Mouse (Mus musculus) neural tube, embryonic 15.5 days (tissue): ENCODE results near the gene Ccdc7b. TPM values are rescaled to one million over a fixed set of nuclear protein-coding genes. Genes with fewer than 3 reads are reported as not detected.
"Not testable (repeated sequence)": the region's sequence is repeated elsewhere in the genome, so short reads cannot be mapped to it uniquely, and the experiment has no call there.

Experiments
- ATAC-seq: fragments of 200-750 bp; cut with Nextera tagmentation; 2 replicates; pipeline ENCODE4 v1.8.0; 2017; ENCODE audit warnings: mild to moderate bottlenecking, moderate TSS enrichment, moderate library complexity; ENCODE audit not compliant: low FRiP score
- H3K27ac ChIP-seq: fragments of 300-500 bp; sonication (generic); replicated peaks from 2 replicates; pipeline ENCODE4 v1.5.1; 2015; ENCODE audit warnings: mild to moderate bottlenecking, inconsistent platforms
- H3K27me3 ChIP-seq: fragments of 300-500 bp; sonication (generic); replicated peaks from 2 replicates; pipeline ENCODE4 v1.6.1; 2015; ENCODE audit warnings: inconsistent platforms
- H3K36me3 ChIP-seq: fragments of 300-500 bp; sonication (generic); 2 replicates; pipeline ENCODE4 v1.6.1; 2015; ENCODE audit warnings: inconsistent platforms
- H3K4me1 ChIP-seq: fragments of 300-500 bp; sonication (generic); 2 replicates; pipeline ENCODE4 v1.6.1; 2015; ENCODE audit warnings: inconsistent platforms
- H3K4me2 ChIP-seq: fragments of 300-500 bp; sonication (generic); 2 replicates; pipeline ENCODE4 v1.6.1; 2015; ENCODE audit warnings: inconsistent platforms, mild to moderate bottlenecking, moderate library complexity
- H3K4me3 ChIP-seq: fragments of 300-500 bp; sonication (generic); replicated peaks from 2 replicates; pipeline ENCODE4 v1.5.1; 2015; ENCODE audit warnings: mild to moderate bottlenecking, inconsistent platforms
- H3K9ac ChIP-seq: fragments of 300-500 bp; sonication (generic); replicated peaks from 2 replicates; pipeline ENCODE4 v1.6.1; 2015; ENCODE audit warnings: mild to moderate bottlenecking, inconsistent platforms
- H3K9me3 ChIP-seq: fragments of 300-500 bp; sonication (generic); replicated peaks from 2 replicates; pipeline ENCODE4 v1.6.1; 2016; ENCODE audit warnings: inconsistent platforms
- WGBS: fragments of 180-500 bp; shearing (Covaris S2); methylation state at CpG from one replicate; pipeline ENCODE4 v1.1.7; 2015; ENCODE audit warnings: mixed read lengths; 5-methylcytosine and 5-hydroxymethylcytosine counted together
- polyA plus RNA-seq: library from polyadenylated mRNA; unstranded; fragments of >200 nt; fragmentation: Nextera tagmentation; extraction: Ambion mirVana; gene quantifications from 2 replicates; pipeline ENCODE4 v1.2.1, GENCODE M21; 2015

Ccdc7b gene
- polyA plus RNA-seq: not detected in 2 replicates

- not testable (repeated sequence) for H3K4me3 ChIP-seq, H3K4me1 ChIP-seq, H3K9me3 ChIP-seq, H3K36me3 ChIP-seq, ATAC-seq, H3K27ac ChIP-seq, H3K27me3 ChIP-seq, H3K9ac ChIP-seq, H3K4me2 ChIP-seq
- 80% methylated on average over 1 of the region's 10 CpGs for WGBS
These were observed at the start of gene Ccdc7b for GRCm38 (mm10) chr8:129066834-129067233. Gene Ccdc7b (plus strand): TSS chr8:129067134.

DNA sequence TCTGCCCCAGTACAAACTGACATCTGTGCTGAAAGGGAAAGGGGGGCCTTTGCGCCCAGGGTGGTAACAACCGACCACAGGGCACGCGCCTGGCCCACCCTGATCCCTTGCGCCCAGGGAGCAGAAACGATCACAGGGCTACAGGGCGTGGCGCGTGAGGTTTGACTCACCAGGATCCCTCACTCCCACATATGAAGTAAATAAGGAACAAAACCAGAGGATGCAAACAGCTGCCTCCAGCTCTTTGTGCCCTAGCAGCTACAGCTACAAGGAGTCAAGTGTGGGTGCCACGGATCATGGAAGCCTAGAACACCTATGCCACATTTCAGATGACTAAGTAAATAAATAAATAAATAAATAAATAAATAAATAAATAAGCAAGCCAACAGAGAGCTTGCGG is 1.5 kb upstream of the Ccdc7b start, which contains the start of gene Ccdc7a:
Gene Ccdc7a, minus strand, starts transcription at position 101 of the 400 bp plus-strand sequence.
- WGBS: 91% methylated on average over 2 of the region's 11 CpGs
- not testable (repeated sequence) for H3K9ac ChIP-seq, H3K9me3 ChIP-seq, H3K4me2 ChIP-seq, H3K4me1 ChIP-seq, H3K4me3 ChIP-seq, H3K36me3 ChIP-seq, ATAC-seq, H3K27me3 ChIP-seq, H3K27ac ChIP-seq

GRCm38 (mm10) chr8:129115761-129116160 is 48.8 kb downstream of the Ccdc7b start:
- H3K9me3 ChIP-seq, H3K36me3 ChIP-seq, H3K27ac ChIP-seq, H3K4me1 ChIP-seq, ATAC-seq, H3K27me3 ChIP-seq, H3K4me2 ChIP-seq, H3K9ac ChIP-seq, H3K4me3 ChIP-seq: not testable (repeated sequence)
- 33% methylated on average over 3 of the region's 3 CpGs for WGBS

DNA sequence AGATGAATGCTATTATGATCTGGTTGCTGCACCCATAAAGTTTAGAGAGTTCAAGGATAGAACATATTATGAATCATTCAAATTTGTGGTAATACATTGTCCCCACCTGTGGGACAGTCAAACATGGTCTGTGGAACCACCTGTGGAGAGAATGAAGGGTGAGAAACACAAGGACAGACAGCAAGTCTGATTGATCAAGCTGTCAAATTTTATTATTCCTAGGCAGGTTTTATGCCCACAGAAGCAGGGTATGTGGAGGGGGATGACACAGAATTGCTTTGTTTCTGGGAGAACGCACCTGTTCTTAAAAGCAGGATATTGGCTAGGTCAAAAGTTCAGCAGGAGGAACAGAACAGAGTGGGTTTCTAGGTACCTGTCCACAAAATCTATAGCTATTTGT is 64.6 kb downstream of the Ccdc7b start, which contains the start of gene Gm10999:
Gene Gm10999, minus strand, starts transcription at position 101 of the 400 bp plus-strand sequence.
- WGBS: 88% methylated on average over 1 of the region's 1 CpGs
- H3K9ac ChIP-seq: no peak within 1 kb of the TSS

GRCm38 (mm10) chr8:129133475-129133874 is 66.5 kb downstream of the Ccdc7b start:
- no peak overlapping the region for H3K4me3 ChIP-seq
- ATAC-seq: no peak
- no peaks in the 10 kb centered on the region for H3K27me3 ChIP-seq
- H3K27ac ChIP-seq: no peak overlapping the region
- H3K36me3 ChIP-seq: no peaks in the 10 kb centered on the region
- no peaks in the 10 kb centered on the region for H3K9me3 ChIP-seq
- H3K4me2 ChIP-seq: no peak overlapping the region
- no peaks in the 10 kb centered on the region for H3K4me1 ChIP-seq
- H3K9ac ChIP-seq: no peak overlapping the region

More for the DNA sequence above, 64.6 kb downstream of the Ccdc7b start, which contains the start of gene Gm10999:
- no peaks in the 10 kb centered on the region for H3K4me1 ChIP-seq
- H3K27ac ChIP-seq: no peak within 1 kb of the TSS
- no peaks in the 10 kb centered on the region for H3K9me3 ChIP-seq
- no peaks in the 10 kb centered on the region for H3K27me3 ChIP-seq
- no peak for ATAC-seq
- no peak within 1 kb of the TSS for H3K4me2 ChIP-seq
- no peak within 1 kb of the TSS for H3K4me3 ChIP-seq
- H3K36me3 ChIP-seq: no peaks in the 10 kb centered on the region

Other genes starting within 250 kb of the Ccdc7b start
- gene Ccdc7a, start 1.6 kb upstream of the Ccdc7b start, polyA plus RNA-seq: not detected in 2 replicates
- not detected in 2 replicates for gene Gm10999, start 64.5 kb downstream of the Ccdc7b start, polyA plus RNA-seq
- 23.7 and 24.9 TPM in 2 replicates for gene 2610044O15Rik8, start 167.3 kb downstream of the Ccdc7b start, polyA plus RNA-seq